Mouse (Mus musculus) intestine, postnatal 0 days (tissue): ENCODE data around the gene Itga5. TPM values are rescaled to one million over a fixed set of nuclear protein-coding genes. Genes with fewer than 3 reads are reported as not detected.

ENCODE experiments used
- ATAC-seq: fragments of 200-750 bp; cut with Nextera tagmentation; 2 replicates; pipeline ENCODE4 v1.8.0; 2017; ENCODE audit warnings: mild to moderate bottlenecking, moderate TSS enrichment, moderate library complexity
- H3K27ac ChIP-seq: fragments of 300-500 bp; sonication (generic); 2 replicates; pipeline ENCODE4 v1.5.1; 2014; ENCODE audit warnings: mild to moderate bottlenecking, low read depth, low read length, moderate library complexity
- H3K27me3 ChIP-seq: fragments of 300-500 bp; sonication (generic); replicated peaks from 2 replicates; pipeline ENCODE4 v1.6.1; 2014; ENCODE audit warnings: low read length, mixed read lengths; ENCODE audit not compliant: control insufficient read depth, insufficient read depth
- H3K36me3 ChIP-seq: fragments of 300-500 bp; sonication (generic); 2 replicates; pipeline ENCODE4 v1.6.1; 2014; ENCODE audit warnings: mild to moderate bottlenecking, moderate library complexity; ENCODE audit not compliant: control insufficient read depth, insufficient read depth
- H3K4me1 ChIP-seq: fragments of 300-500 bp; sonication (generic); replicated peaks from 2 replicates; pipeline ENCODE4 v1.6.1; 2014; ENCODE audit warnings: antibody characterized with exemption, low read length, mixed read lengths; ENCODE audit not compliant: control insufficient read depth, insufficient read depth
- H3K4me2 ChIP-seq: fragments of 300-500 bp; sonication (generic); replicated peaks from 2 replicates; pipeline ENCODE4 v1.6.1; 2014; ENCODE audit warnings: low read depth, mild to moderate bottlenecking, moderate library complexity
- H3K4me3 ChIP-seq: fragments of 300-500 bp; sonication (generic); 2 replicates; pipeline ENCODE4 v1.5.1; 2014; ENCODE audit warnings: low read depth, low read length
- H3K9ac ChIP-seq: fragments of 300-500 bp; sonication (generic); 2 replicates; pipeline ENCODE4 v1.6.1; 2014; ENCODE audit warnings: mild to moderate bottlenecking, low read depth, low read length
- H3K9me3 ChIP-seq: fragments of 300-500 bp; sonication (generic); 2 replicates; pipeline ENCODE4 v1.6.1; 2016; ENCODE audit warnings: mixed run types; ENCODE audit not compliant: control insufficient read depth
- CTCF ChIP-seq: sonication (generic); IDR thresholded peaks from 2 replicates; pipeline ENCODE4 v1.5.1; 2016; ENCODE audit warnings: low read depth, mild to moderate bottlenecking, control low read depth, antibody characterized with exemption, moderate library complexity
- WGBS: fragments of 180-500 bp; shearing (Covaris S2); extraction: QIAGEN DNeasy Blood & Tissue Kit; methylation state at CpG from one replicate; pipeline ENCODE4 v1.1.7; 2014; 5-methylcytosine and 5-hydroxymethylcytosine counted together
- polyA plus RNA-seq: library from polyadenylated mRNA; unstranded; fragments of >200 nt; fragmentation: Nextera tagmentation; extraction: Ambion mirVana; gene quantifications from 2 replicates; pipeline ENCODE4 v1.2.1, GENCODE M21; 2015

Itga5 gene
- polyA plus RNA-seq, 1 experiment from 2014 or later = 25.0 TPM

- no peaks in the 10 kb centered on the region for H3K9me3 ChIP-seq
- no peak overlapping the region for H3K4me2 ChIP-seq
- no peak overlapping the region for H3K4me3 ChIP-seq
- WGBS = 79% methylated on average over 4 of the region's 4 CpGs
- H3K27me3 ChIP-seq = no peaks in the 10 kb centered on the region
- no peaks in the 10 kb centered on the region for H3K36me3 ChIP-seq
- no peak overlapping the region for H3K9ac ChIP-seq
- no peak for ATAC-seq
- H3K4me1 ChIP-seq = no peaks in the 10 kb centered on the region; the same call in 1 of the 2 replicates
- no peak for TF ChIP-seq CTCF
- H3K27ac ChIP-seq = no peak overlapping the region
These were observed 8.7 kb upstream of the Itga5 start for GRCm38 (mm10) chr15:103375112-103375800.

DNA sequence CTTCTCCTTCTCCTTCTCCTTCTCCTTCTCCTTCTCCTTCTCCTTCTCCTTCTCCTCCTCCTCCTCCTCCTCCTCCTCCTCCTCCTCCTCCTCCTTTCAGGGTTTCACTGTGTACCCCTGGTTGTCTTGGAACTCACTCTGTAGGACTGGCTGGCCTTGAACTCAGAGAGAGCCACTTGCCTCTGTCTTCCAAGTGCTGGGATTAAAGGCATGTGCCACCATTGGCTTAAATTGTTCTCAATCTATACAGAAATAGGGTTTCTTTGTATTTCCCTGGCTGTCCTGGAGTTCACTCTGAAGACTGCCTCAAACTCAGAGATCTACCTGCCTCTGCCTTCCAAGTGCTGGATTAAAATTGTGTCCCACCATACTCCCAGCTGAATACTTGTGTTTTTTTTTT, 5.9 kb upstream of the Itga5 start:
- H3K4me2 ChIP-seq = no peak overlapping the region
- H3K27me3 ChIP-seq = no peaks in the 10 kb centered on the region; the same call in 1 of the 2 replicates
- no peak for TF ChIP-seq CTCF
- no peaks in the 10 kb centered on the region for H3K9me3 ChIP-seq
- no peak overlapping the region for H3K9ac ChIP-seq
- no peaks in the 10 kb centered on the region for H3K36me3 ChIP-seq
- H3K27ac ChIP-seq = no peak overlapping the region
- no peak for ATAC-seq
- no peak overlapping the region for H3K4me3 ChIP-seq
- no peaks in the 10 kb centered on the region for H3K4me1 ChIP-seq

- TF ChIP-seq CTCF = no peak
- no peak overlapping the region for H3K4me3 ChIP-seq
- ATAC-seq = no peak
- H3K4me1 ChIP-seq = no peaks in the 10 kb centered on the region
- H3K4me2 ChIP-seq = no peak overlapping the region
- no peaks in the 10 kb centered on the region; the same call in 1 of the 2 replicates for H3K27me3 ChIP-seq
- no peaks in the 10 kb centered on the region for H3K36me3 ChIP-seq
- H3K9me3 ChIP-seq = no peaks in the 10 kb centered on the region
- WGBS = 68% methylated on average over 1 of the region's 1 CpGs
- H3K27ac ChIP-seq = no peak overlapping the region
- no peak overlapping the region for H3K9ac ChIP-seq
These were observed 5.2 kb upstream of the Itga5 start for GRCm38 (mm10) chr15:103371741-103372140.

GRCm38 (mm10) chr15:103371208-103371607, 4.6 kb upstream of the Itga5 start:
- no peak overlapping the region for H3K27ac ChIP-seq
- 26% methylated on average over 2 of the region's 2 CpGs for WGBS
- H3K9ac ChIP-seq = no peak overlapping the region
- H3K36me3 ChIP-seq = no peaks in the 10 kb centered on the region
- no peaks in the 10 kb centered on the region for H3K9me3 ChIP-seq
- H3K27me3 ChIP-seq = no peaks in the 10 kb centered on the region; the same call in 1 of the 2 replicates
- H3K4me3 ChIP-seq = no peak overlapping the region
- ATAC-seq = no peak
- H3K4me2 ChIP-seq = no peak overlapping the region
- no peak for TF ChIP-seq CTCF
- H3K4me1 ChIP-seq = no peaks in the 10 kb centered on the region

DNA sequence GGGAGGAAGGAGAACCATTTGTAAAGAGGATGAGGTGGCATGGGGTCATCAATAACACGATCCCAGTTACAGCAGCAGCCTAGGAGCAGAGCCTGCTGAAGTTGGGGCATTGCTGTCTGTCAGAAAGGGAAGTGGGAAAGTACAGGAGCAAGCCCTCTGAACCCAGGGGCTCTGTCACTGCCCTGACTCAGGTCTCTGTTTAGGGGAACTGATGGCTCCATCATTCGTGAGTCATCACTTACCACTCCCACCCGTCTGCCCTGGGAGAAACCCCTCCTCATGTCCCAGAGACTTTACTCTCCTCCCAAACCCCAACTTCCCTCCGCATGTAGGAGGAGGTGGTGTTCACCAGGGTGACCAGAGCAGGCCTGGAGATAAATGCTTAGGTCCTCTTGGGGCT, 3.9 kb upstream of the Itga5 start:
- Histone ChIP-seq H3K27ac (no peak overlapping the region), H3K9ac (no peak overlapping the region), H3K36me3 (no peaks in the 10 kb centered on the region), H3K4me3 (no peak overlapping the region), H3K4me1 (no peaks in the 10 kb centered on the region), H3K27me3 (no peaks in the 10 kb centered on the region; the same call in 1 of the 2 replicates), H3K9me3 (no peaks in the 10 kb centered on the region), H3K4me2 (no peak overlapping the region)
- no peak for ATAC-seq
- no peak for TF ChIP-seq CTCF
- 44% methylated on average over 4 of the region's 4 CpGs for WGBS

DNA sequence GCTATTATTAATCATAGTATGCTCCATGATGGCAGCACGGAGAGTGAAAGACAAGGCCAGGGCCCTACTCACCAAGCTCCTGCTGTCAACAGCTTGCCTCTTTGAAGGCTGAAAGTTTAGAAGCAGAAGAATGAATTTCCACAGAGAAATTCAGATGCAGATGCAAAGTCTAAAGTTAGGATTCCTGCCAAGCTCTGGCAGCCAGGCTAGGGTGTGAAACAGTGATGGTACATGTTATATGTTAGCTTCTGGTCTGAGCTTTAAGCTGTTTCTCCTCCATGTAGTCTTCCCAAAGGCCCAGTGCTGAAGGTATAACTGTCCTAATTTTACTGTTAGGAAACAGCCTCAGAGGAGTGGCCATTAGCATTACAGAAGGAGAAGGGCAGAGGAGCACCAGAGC, 2.6 kb upstream of the Itga5 start:
- Histone ChIP-seq H3K9me3 (no peaks in the 10 kb centered on the region), H3K36me3 (no peaks in the 10 kb centered on the region), H3K27ac (no peak overlapping the region), H3K4me2 (no peak overlapping the region), H3K9ac (no peak overlapping the region), H3K4me3 (no peak overlapping the region), H3K27me3 (no peaks in the 10 kb centered on the region; the same call in 1 of the 2 replicates), H3K4me1 (no peaks in the 10 kb centered on the region)
- no peak for ATAC-seq
- no peak for TF ChIP-seq CTCF
- 77% methylated on average over 1 of the region's 1 CpGs for WGBS
